Mouse (Mus musculus): ENCODE data around the gene Psmc1. TPM values are rescaled to one million over a fixed set of nuclear protein-coding genes. Genes with fewer than 3 reads are reported as not detected.

The Psmc1 gene
- polyA plus RNA-seq, 1 experiment from 2014 or later = 191 TPM

GRCm38 (mm10) chr12:100124913-100125798, 15.2 kb downstream of the Psmc1 start:
- ChIA-PET POLR2A (no interaction called here), CTCF (no interaction called here)
- DNase-seq (ENCODE audit: low read depth, low spot score) = no peak
- ATAC-seq = no peak
- in situ Hi-C loops (cut with MboI; ENCODE audit: low pct_unique_long_range_greater_than_20kb) = no loop called here
- no peak for TF ChIP-seq CTCF (IDR thresholded peaks at IDR 0.05)
- H3K27me3 ChIP-seq = no peaks in the 10 kb centered on the region

- ATAC-seq (no peak), DNase-seq (ENCODE audit: low read depth, low spot score) (no peak)
- CTCF ChIA-PET = interaction anchor here (1.5 kb wide), 1 partner anchor 21 kb away, joined by 3 read pairs; no protein-coding TSS in a partner anchor
- POLR2A ChIA-PET = no interaction called here
- no peak for TF ChIP-seq CTCF (IDR thresholded peaks at IDR 0.05)
- in situ Hi-C loops (cut with MboI; ENCODE audit: low pct_unique_long_range_greater_than_20kb) = no loop called here
- no peaks in the 10 kb centered on the region for H3K27me3 ChIP-seq
Observed at GRCm38 (mm10) chr12:100126968-100127865, 17.3 kb downstream of the Psmc1 start.

GRCm38 (mm10) chr12:100127866-100128480, 18.0 kb downstream of the Psmc1 start:
- no peaks in the 10 kb centered on the region for H3K27me3 ChIP-seq
- ChIA-PET CTCF (interaction anchor here (1.5 kb wide), 1 partner anchor 21 kb away, joined by 3 read pairs; no protein-coding TSS in a partner anchor), POLR2A (no interaction called here)
- DNase-seq (ENCODE audit: low read depth, low spot score) (no peak), ATAC-seq (no peak)
- TF ChIP-seq CTCF (IDR thresholded peaks at IDR 0.05) = no peak
- in situ Hi-C loops (cut with MboI; ENCODE audit: low pct_unique_long_range_greater_than_20kb) = no loop called here

GRCm38 (mm10) chr12:100128522-100128921, 18.6 kb downstream of the Psmc1 start:
- ChIA-PET POLR2A (no interaction called here), CTCF (no interaction called here)
- DNase-seq (ENCODE audit: low read depth, low spot score) = no peak
- no peaks in the 10 kb centered on the region for H3K27me3 ChIP-seq
- in situ Hi-C loops (cut with MboI; ENCODE audit: low pct_unique_long_range_greater_than_20kb) = no loop called here
- no peak for ATAC-seq
- no peak for TF ChIP-seq CTCF (IDR thresholded peaks at IDR 0.05)

GRCm38 (mm10) chr12:100128961-100129360, 19.0 kb downstream of the Psmc1 start:
- ATAC-seq (no peak), DNase-seq (ENCODE audit: low read depth, low spot score) (no peak)
- ChIA-PET CTCF (interaction anchor here (4.6 kb wide), 1 partner anchor 12 kb away, joined by 25 read pairs; no protein-coding TSS in a partner anchor), POLR2A (no interaction called here)
- TF ChIP-seq CTCF (IDR thresholded peaks at IDR 0.05) = no peak
- H3K27me3 ChIP-seq = no peaks in the 10 kb centered on the region
- in situ Hi-C loops (cut with MboI; ENCODE audit: low pct_unique_long_range_greater_than_20kb) = no loop called here

- in situ Hi-C loops (cut with MboI; ENCODE audit: low pct_unique_long_range_greater_than_20kb) = no loop called here
- CTCF ChIA-PET = interaction anchor here (0.9 to 4.6 kb wide), 9 partner anchors 9 to 60 kb away, joined by 3 to 25 read pairs (median 6); partner anchors contain the start of gene Nrde2
- no peaks in the 10 kb centered on the region for H3K27me3 ChIP-seq
- ATAC-seq (no peak), DNase-seq (ENCODE audit: low read depth, low spot score) (no peak)
- TF ChIP-seq CTCF (IDR thresholded peaks at IDR 0.05) = no peak
- POLR2A ChIA-PET = interaction anchor here (0.6 to 1.1 kb wide), 2 partner anchors 10 to 45 kb away, joined by 3 to 4 read pairs; no protein-coding TSS in a partner anchor
Observed at GRCm38 (mm10) chr12:100131167-100131566, 21.2 kb downstream of the Psmc1 start.

GRCm38 (mm10) chr12:100131655-100132054, 21.7 kb downstream of the Psmc1 start:
- ChIA-PET CTCF (interaction anchor here (0.9 to 4.6 kb wide), 11 partner anchors 9 to 294 kb away, joined by 3 to 25 read pairs (median 6); partner anchors contain the start of gene Nrde2), POLR2A (interaction anchor here (1.1 kb wide), 1 partner anchor 44 kb away, joined by 3 read pairs; no protein-coding TSS in a partner anchor)
- H3K27me3 ChIP-seq = no peaks in the 10 kb centered on the region
- in situ Hi-C loops (cut with MboI; ENCODE audit: low pct_unique_long_range_greater_than_20kb) = no loop called here
- DNase-seq (ENCODE audit: low read depth, low spot score) (no peak), ATAC-seq (no peak)
- TF ChIP-seq CTCF (IDR thresholded peaks at IDR 0.05) = no peak

GRCm38 (mm10) chr12:100134395-100134936, 24.5 kb downstream of the Psmc1 start:
- ChIA-PET POLR2A (no interaction called here), CTCF (interaction anchor here (1.0 kb wide), 1 partner anchor 12 kb away, joined by 3 read pairs; no protein-coding TSS in a partner anchor)
- DNase-seq (ENCODE audit: low read depth, low spot score) (no peak), ATAC-seq (no peak)
- TF ChIP-seq CTCF (IDR thresholded peaks at IDR 0.05) = no peak
- no peaks in the 10 kb centered on the region for H3K27me3 ChIP-seq
- in situ Hi-C loops (cut with MboI; ENCODE audit: low pct_unique_long_range_greater_than_20kb) = no loop called here

- H3K27me3 ChIP-seq = no peaks in the 10 kb centered on the region
- TF ChIP-seq CTCF (IDR thresholded peaks at IDR 0.05) = no peak
- no peak for DNase-seq (ENCODE audit: low read depth, low spot score)
- ATAC-seq = no peak
- ChIA-PET POLR2A (no interaction called here), CTCF (interaction anchor here (1.0 kb wide), 1 partner anchor 13 kb away, joined by 3 read pairs; no protein-coding TSS in a partner anchor)
- in situ Hi-C loops (cut with MboI; ENCODE audit: low pct_unique_long_range_greater_than_20kb) = no loop called here
Observed at GRCm38 (mm10) chr12:100135117-100135516, 25.2 kb downstream of the Psmc1 start.
